Mouse (Mus musculus): ENCODE measurements around the gene Rpl24. TPM values are rescaled to one million over a fixed set of nuclear protein-coding genes. Genes with fewer than 3 reads are reported as not detected.
"Not testable (repeated sequence)": the region's sequence is repeated elsewhere in the genome, so short reads cannot be mapped to it uniquely, and the experiment has no call there.

The Rpl24 gene
- polyA plus RNA-seq, 1 experiment, result 40.5 TPM

- H3K4me1 ChIP-seq (ENCODE audit: control insufficient read depth, insufficient read depth, insufficient read length, low read length), result 0 out of 2 replicates have a peak, but pooled peaks cover 2% of the 10 kb centered on the region
- TF ChIP-seq POLR2A (IDR thresholded peaks at IDR 0.05; ENCODE audit: low read depth, low read length), result no peak
- no peak for TF ChIP-seq CTCF (IDR thresholded peaks at IDR 0.05; ENCODE audit: extremely low read depth, insufficient read length, insufficient replicate concordance, low read depth, low read length)
- whole genome bisulfite sequencing, result 89% methylated on average over 4 of the region's 4 CpGs
- no peak overlapping the region for H3K4me3 ChIP-seq (ENCODE audit: low read depth, low read length)
- no peaks in the 10 kb centered on the region for H3K27me3 ChIP-seq (ENCODE audit: control insufficient read depth, insufficient read depth, low read length)
- no peak overlapping the region for H3K27ac ChIP-seq (ENCODE audit: insufficient read depth, low read depth, low read length)
- no peaks in the 10 kb centered on the region for H3K36me3 ChIP-seq (ENCODE audit: control insufficient read depth, insufficient read depth, low read length)
Measured at GRCm38 (mm10) chr16:55940781-55941180, 25.3 kb upstream of the Rpl24 start.

DNA sequence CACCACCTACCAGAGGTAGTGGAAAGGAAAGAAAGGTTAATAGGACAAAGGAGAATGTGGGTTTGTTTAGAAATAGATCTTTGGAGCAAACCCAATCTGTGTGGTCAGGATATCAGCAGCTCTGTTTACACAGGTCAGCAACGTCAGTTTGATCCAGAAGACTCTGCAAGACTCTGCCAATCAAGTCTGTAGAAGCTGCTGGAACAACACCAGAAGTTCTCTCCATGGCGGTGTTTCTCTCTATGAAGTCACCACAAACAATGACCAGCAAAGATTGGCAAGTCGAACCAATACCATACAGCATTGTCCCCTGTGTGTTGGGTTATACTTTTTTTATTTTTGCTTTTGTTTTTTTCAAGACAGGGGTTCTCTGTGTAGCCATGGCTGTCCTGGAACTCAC lies 18.8 kb upstream of the Rpl24 start:
- Histone ChIP-seq H3K4me3 (ENCODE audit: low read depth, low read length) (no peak overlapping the region), H3K4me1 (ENCODE audit: control insufficient read depth, insufficient read depth, insufficient read length, low read length) (no peaks in the 10 kb centered on the region), H3K27ac (ENCODE audit: insufficient read depth, low read depth, low read length) (no peak overlapping the region), H3K27me3 (ENCODE audit: control insufficient read depth, insufficient read depth, low read length) (no peaks in the 10 kb centered on the region), H3K36me3 (ENCODE audit: control insufficient read depth, insufficient read depth, low read length) (no peaks in the 10 kb centered on the region)
- WGBS, result 57% methylated on average over 3 of the region's 3 CpGs
- TF ChIP-seq POLR2A (IDR thresholded peaks at IDR 0.05; ENCODE audit: low read depth, low read length), result no peak
- no peak for TF ChIP-seq CTCF (IDR thresholded peaks at IDR 0.05; ENCODE audit: extremely low read depth, insufficient read length, insufficient replicate concordance, low read depth, low read length)

GRCm38 (mm10) chr16:55947876-55948410 lies 18.1 kb upstream of the Rpl24 start:
- not testable (repeated sequence) for H3K4me1 ChIP-seq (ENCODE audit: control insufficient read depth, insufficient read depth, insufficient read length, low read length); H3K36me3 ChIP-seq (ENCODE audit: control insufficient read depth, insufficient read depth, low read length); H3K27me3 ChIP-seq (ENCODE audit: control insufficient read depth, insufficient read depth, low read length); H3K4me3 ChIP-seq (ENCODE audit: low read depth, low read length); H3K27ac ChIP-seq (ENCODE audit: insufficient read depth, low read depth, low read length)
- 78% methylated on average over 2 of the region's 2 CpGs for WGBS

DNA sequence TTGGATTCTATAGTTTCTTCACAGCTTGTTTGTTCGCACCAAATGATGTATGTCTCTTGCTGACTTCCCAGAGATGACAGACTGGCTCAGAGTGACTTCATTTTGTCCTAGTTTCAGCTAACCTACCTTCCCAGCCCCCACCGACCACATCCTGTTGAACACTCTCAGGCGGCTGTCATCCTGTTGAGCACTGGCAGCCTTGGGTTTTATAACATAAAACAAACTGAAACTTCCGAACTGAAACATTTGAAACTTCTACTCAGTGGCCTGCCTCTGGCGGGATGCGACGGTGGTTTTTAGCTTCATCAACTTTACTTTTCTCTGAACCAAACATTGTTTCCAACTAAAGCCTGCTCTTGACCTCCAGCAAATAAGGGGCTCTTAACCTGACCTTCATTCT lies 17.1 kb upstream of the Rpl24 start:
- Histone ChIP-seq H3K27ac (ENCODE audit: insufficient read depth, low read depth, low read length) (no peak overlapping the region; the same call in 1 of the 2 replicates), H3K4me3 (ENCODE audit: low read depth, low read length) (no peak overlapping the region), H3K4me1 (ENCODE audit: control insufficient read depth, insufficient read depth, insufficient read length, low read length) (no peaks in the 10 kb centered on the region), H3K27me3 (ENCODE audit: control insufficient read depth, insufficient read depth, low read length) (no peaks in the 10 kb centered on the region), H3K36me3 (ENCODE audit: control insufficient read depth, insufficient read depth, low read length) (no peaks in the 10 kb centered on the region)
- 52% methylated on average over 7 of the region's 7 CpGs for WGBS
- TF ChIP-seq CTCF (IDR thresholded peaks at IDR 0.05; ENCODE audit: extremely low read depth, insufficient read length, insufficient replicate concordance, low read depth, low read length), result no peak
- TF ChIP-seq POLR2A (IDR thresholded peaks at IDR 0.05; ENCODE audit: low read depth, low read length), result no peak

- no peak overlapping the region; the same call in 1 of the 2 replicates for H3K27ac ChIP-seq (ENCODE audit: insufficient read depth, low read depth, low read length)
- no peaks in the 10 kb centered on the region for H3K4me1 ChIP-seq (ENCODE audit: control insufficient read depth, insufficient read depth, insufficient read length, low read length)
- WGBS, result 69% methylated on average over 3 of the region's 3 CpGs
- no peaks in the 10 kb centered on the region for H3K27me3 ChIP-seq (ENCODE audit: control insufficient read depth, insufficient read depth, low read length)
- H3K4me3 ChIP-seq (ENCODE audit: low read depth, low read length), result no peak overlapping the region
- H3K36me3 ChIP-seq (ENCODE audit: control insufficient read depth, insufficient read depth, low read length), result no peaks in the 10 kb centered on the region
- TF ChIP-seq POLR2A (IDR thresholded peaks at IDR 0.05; ENCODE audit: low read depth, low read length) (no peak), CTCF (IDR thresholded peaks at IDR 0.05; ENCODE audit: extremely low read depth, insufficient read length, insufficient replicate concordance, low read depth, low read length) (no peak; the same call in 1 of the 2 replicates)
Measured at GRCm38 (mm10) chr16:55950462-55950861, 15.6 kb upstream of the Rpl24 start.

GRCm38 (mm10) chr16:55950946-55951678 lies 15.0 kb upstream of the Rpl24 start:
- 27% methylated on average over 19 of the region's 19 CpGs for WGBS
- no peak overlapping the region for H3K4me3 ChIP-seq (ENCODE audit: low read depth, low read length)

GRCm38 (mm10) chr16:55951679-55952327 lies 14.3 kb upstream of the Rpl24 start:
- WGBS, result 59% methylated on average over 7 of the region's 7 CpGs

More at GRCm38 (mm10) chr16:55950946-55951678, 15.0 kb upstream of the Rpl24 start:
- H3K4me1 ChIP-seq (ENCODE audit: control insufficient read depth, insufficient read depth, insufficient read length, low read length), result no peaks in the 10 kb centered on the region
- H3K27me3 ChIP-seq (ENCODE audit: control insufficient read depth, insufficient read depth, low read length), result no peaks in the 10 kb centered on the region
- TF ChIP-seq CTCF (IDR thresholded peaks at IDR 0.05; ENCODE audit: extremely low read depth, insufficient read length, insufficient replicate concordance, low read depth, low read length) (peak; percentile 5; the same call in 1 of the 2 replicates), POLR2A (IDR thresholded peaks at IDR 0.05; ENCODE audit: low read depth, low read length) (no peak)
- H3K27ac ChIP-seq (ENCODE audit: insufficient read depth, low read depth, low read length), result no peak overlapping the region
- H3K36me3 ChIP-seq (ENCODE audit: control insufficient read depth, insufficient read depth, low read length), result no peaks in the 10 kb centered on the region

More at GRCm38 (mm10) chr16:55951679-55952327, 14.3 kb upstream of the Rpl24 start:
- Histone ChIP-seq H3K4me3 (ENCODE audit: low read depth, low read length) (no peak overlapping the region), H3K36me3 (ENCODE audit: control insufficient read depth, insufficient read depth, low read length) (no peaks in the 10 kb centered on the region), H3K27ac (ENCODE audit: insufficient read depth, low read depth, low read length) (no peak overlapping the region), H3K27me3 (ENCODE audit: control insufficient read depth, insufficient read depth, low read length) (no peaks in the 10 kb centered on the region), H3K4me1 (ENCODE audit: control insufficient read depth, insufficient read depth, insufficient read length, low read length) (no peaks in the 10 kb centered on the region)
- no peak for TF ChIP-seq CTCF (IDR thresholded peaks at IDR 0.05; ENCODE audit: extremely low read depth, insufficient read length, insufficient replicate concordance, low read depth, low read length)
- TF ChIP-seq POLR2A (IDR thresholded peaks at IDR 0.05; ENCODE audit: low read depth, low read length), result no peak

Measured in small intestine, adult 2 months (tissue).